Comparison of ENCODE assay signal across 9 mouse cellular contexts in genomic region chr11:103112552-103112912, GRCm38 (mm10). TPM values are rescaled to one million over a fixed set of nuclear protein-coding genes. Genes with fewer than 3 reads are reported as not detected.
DNase-seq lines count a peak whose midpoint lies in the region; ATAC-seq and TF ChIP-seq lines count a peak whose summit lies in the region.
"Had no signal": no experiment of that assay in that cellular context is flagged by ENCODE, and none has a peak within 500 bp of the region (broad histone marks: within the 10 kb centered on the region; RNA-seq: fewer than 3 reads in every experiment).

No protein-coding gene starts in this region.

- H3K4me2 ChIP-seq in limb, embryonic 15.5 days, result peak overlapping the region; percentile 76

- DNase-seq in cerebellum, adult 2 months, result no peak
- no peak for DNase-seq in cerebellum, postnatal 25 days
- peak; percentile 54 for DNase-seq in ovary, adult 18-20 months (ENCODE audit: low spot score)
- no peak for DNase-seq in ovary, postnatal 14 days (ENCODE audit: low spot score)
- no peak for DNase-seq in frontal cortex, postnatal 14 days (ENCODE audit: low spot score in 2 of 2)
- no peak for DNase-seq in thymus, postnatal 36 days

- no peak for ATAC-seq in limb, embryonic 15.5 days (ENCODE audit: insufficient number of reproducible peaks, low FRiP score, low TSS enrichment, low read depth)
- ATAC-seq in megakaryocyte, adult 5-6 weeks (ENCODE audit: poor library complexity, severe bottlenecking), result no peak

- TF ChIP-seq POLR2A in cerebellum, adult 2 months (IDR thresholded peaks at IDR 0.05; ENCODE audit: borderline replicate concordance, insufficient read depth, low read length), result no peak

- WGBS in cerebellum, adult 2 months, result 25% methylated on average over 9 of the region's 9 CpGs
- WGBS in limb, embryonic 15.5 days, result 16% methylated on average over 9 of the region's 9 CpGs

- no peak overlapping the region for H3K27ac ChIP-seq in cerebellum, adult 2 months (ENCODE audit: insufficient read depth, low read length)
- H3K27ac ChIP-seq in limb, embryonic 15.5 days, result peak overlapping the region; percentile 72
- H3K27ac ChIP-seq: macrophage had no signal

- H3K4me1 ChIP-seq in cerebellum, adult 2 months (ENCODE audit: control insufficient read depth, insufficient read depth, low read length), result peaks cover 9% of the 10 kb centered on the region; the same call in 1 of the 2 replicates
- peaks cover 39% of the 10 kb centered on the region for H3K4me1 ChIP-seq in limb, embryonic 15.5 days

- H3K27me3 ChIP-seq in cerebellum, adult 2 months (ENCODE audit: control insufficient read depth, insufficient read depth, low read length), result no peaks in the 10 kb centered on the region
- H3K27me3 ChIP-seq in limb, embryonic 15.5 days, result no peaks in the 10 kb centered on the region; the same call in 1 of the 2 replicates

- peak overlapping the region; percentile 18; the same call in 1 of the 2 replicates for H3K9ac ChIP-seq in limb, embryonic 15.5 days

- TF ChIP-seq CTCF in cerebellum, adult 2 months (IDR thresholded peaks at IDR 0.05; ENCODE audit: borderline replicate concordance, insufficient read depth, low read depth, low read length), result no peak

- H3K4me3 ChIP-seq in cerebellum, adult 2 months (replicated peaks; ENCODE audit: insufficient read depth, low read depth, low read length), result peak overlapping the region; percentile 29
- H3K4me3 ChIP-seq in limb, embryonic 15.5 days, result peak overlapping the region; percentile 39

- H3K36me3 ChIP-seq in limb, embryonic 15.5 days, result no peaks in the 10 kb centered on the region

- H3K9me3 ChIP-seq in limb, embryonic 15.5 days, result no peaks in the 10 kb centered on the region

RNA-seq across cellular contexts. Expression of gene Hexim1, which starts 3.5 kb away (rescaled TPM):
- polyA plus RNA-seq in cerebellum, adult 2 months (2012; rRNA removed), result 25.5 and 28.8 TPM in 2 replicates
- 5.0 and 5.8 TPM in 2 replicates for polyA plus RNA-seq in limb, embryonic 15.5 days (2015; fragmentation: Nextera tagmentation; extraction: Ambion mirVana)
- total RNA-seq in megakaryocyte, adult 5-6 weeks (2015), result 10.1 TPM in 2 replicates
- total RNA-seq in megakaryocyte, adult 5-6 weeks (2017), result 17.0 and 24.6 TPM in 2 replicates

RNA-seq across cellular contexts. Expression of gene Acbd4, which starts 11.1 kb away (rescaled TPM):
- polyA plus RNA-seq in cerebellum, adult 2 months (2012; rRNA removed), result 60.4 and 61.5 TPM in 2 replicates
- polyA plus RNA-seq in limb, embryonic 15.5 days (2015; fragmentation: Nextera tagmentation; extraction: Ambion mirVana), result 27.8 and 34.6 TPM in 2 replicates
- 3.2 and 6.2 TPM in 2 replicates for total RNA-seq in megakaryocyte, adult 5-6 weeks (2015)
- 9.3 and 9.4 TPM in 2 replicates for total RNA-seq in megakaryocyte, adult 5-6 weeks (2017)

RNA-seq across cellular contexts. Expression of gene Plcd3, which starts 11.1 kb away (rescaled TPM):
- polyA plus RNA-seq in cerebellum, adult 2 months (2012; rRNA removed), result 11.8 and 13.1 TPM in 2 replicates
- polyA plus RNA-seq in limb, embryonic 15.5 days (2015; fragmentation: Nextera tagmentation; extraction: Ambion mirVana), result 6.5 and 7.6 TPM in 2 replicates
- total RNA-seq in megakaryocyte, adult 5-6 weeks (2015), result not detected in 2 replicates
- not detected in 2 replicates for total RNA-seq in megakaryocyte, adult 5-6 weeks (2017)
- polyA plus RNA-seq: macrophage had no signal

RNA-seq across cellular contexts. Expression of gene Hexim2, which starts 19.7 kb away (rescaled TPM):
- 20.9 and 23.0 TPM in 2 replicates for polyA plus RNA-seq in cerebellum, adult 2 months (2012; rRNA removed)
- polyA plus RNA-seq in limb, embryonic 15.5 days (2015; fragmentation: Nextera tagmentation; extraction: Ambion mirVana), result 11.7 and 12.2 TPM in 2 replicates
- total RNA-seq in megakaryocyte, adult 5-6 weeks (2015), result 0.25 and 1.8 TPM in 2 replicates
- total RNA-seq in megakaryocyte, adult 5-6 weeks (2017), result 1.0 and 2.1 TPM in 2 replicates

RNA-seq across cellular contexts. Expression of gene Fmnl1, which starts 58.4 kb away (rescaled TPM):
- 63.7 and 71.1 TPM in 2 replicates for polyA plus RNA-seq in cerebellum, adult 2 months (2012; rRNA removed)
- 2.4 and 3.0 TPM in 2 replicates for polyA plus RNA-seq in limb, embryonic 15.5 days (2015; fragmentation: Nextera tagmentation; extraction: Ambion mirVana)
- total RNA-seq in megakaryocyte, adult 5-6 weeks (2015), result 387 and 407 TPM in 2 replicates
- total RNA-seq in megakaryocyte, adult 5-6 weeks (2017), result 126 and 152 TPM in 2 replicates
